Mouse (Mus musculus): ENCODE measurements around the gene Snrnp200. TPM values are rescaled to one million over a fixed set of nuclear protein-coding genes. Genes with fewer than 3 reads are reported as not detected.
"Not testable (repeated sequence)": the region's sequence is repeated elsewhere in the genome, so short reads cannot be mapped to it uniquely, and the experiment has no call there.

Snrnp200 gene
- polyA plus RNA-seq, 1 experiment from 2014 or later: 88.2 TPM

- no peaks in the 10 kb centered on the region for H3K9me3 ChIP-seq
- no peaks in the 10 kb centered on the region for H3K4me1 ChIP-seq
- peaks cover 42% of the 10 kb centered on the region for H3K36me3 ChIP-seq
- no peak overlapping the region for H3K9ac ChIP-seq
- no peak for ATAC-seq (ENCODE audit: insufficient number of reproducible peaks, insufficient read depth, low FRiP score, low TSS enrichment)
- no peak overlapping the region for H3K4me3 ChIP-seq
- H3K27ac ChIP-seq: no peak overlapping the region
- no peak overlapping the region for H3K4me2 ChIP-seq (replicated peaks)
- WGBS: 79% methylated on average over 6 of the region's 6 CpGs
- no peaks in the 10 kb centered on the region for H3K27me3 ChIP-seq
Measured at GRCm38 (mm10) chr2:127255294-127255693, 47.1 kb downstream of the Snrnp200 start.

GRCm38 (mm10) chr2:127259340-127259739 lies 51.2 kb downstream of the Snrnp200 start:
- Histone ChIP-seq H3K4me2 (replicated peaks) (no peak overlapping the region), H3K27me3 (no peaks in the 10 kb centered on the region), H3K9ac (no peak overlapping the region), H3K9me3 (no peaks in the 10 kb centered on the region), H3K4me1 (no peaks in the 10 kb centered on the region), H3K36me3 (peaks cover 38% of the 10 kb centered on the region), H3K4me3 (no peak overlapping the region), H3K27ac (no peak overlapping the region)
- ATAC-seq (ENCODE audit: insufficient number of reproducible peaks, insufficient read depth, low FRiP score, low TSS enrichment): no peak
- WGBS: 80% methylated on average over 5 of the region's 5 CpGs

- Histone ChIP-seq H3K27me3 (no peaks in the 10 kb centered on the region), H3K4me3 (no peak overlapping the region), H3K9ac (no peak overlapping the region), H3K4me1 (no peaks in the 10 kb centered on the region), H3K4me2 (replicated peaks) (no peak overlapping the region), H3K27ac (no peak overlapping the region), H3K36me3 (peaks cover 22% of the 10 kb centered on the region), H3K9me3 (no peaks in the 10 kb centered on the region)
- no peak for ATAC-seq (ENCODE audit: insufficient number of reproducible peaks, insufficient read depth, low FRiP score, low TSS enrichment)
Measured at GRCm38 (mm10) chr2:127262480-127262879, 54.3 kb downstream of the Snrnp200 start.

- 33% methylated on average over 4 of the region's 4 CpGs for WGBS
- Histone ChIP-seq H3K4me1 (peaks cover 6% of the 10 kb centered on the region; the same call in 1 of the 2 replicates), H3K4me3 (no peak overlapping the region), H3K4me2 (replicated peaks) (no peak overlapping the region), H3K27ac (no peak overlapping the region), H3K9me3 (no peaks in the 10 kb centered on the region), H3K9ac (no peak overlapping the region), H3K36me3 (no peaks in the 10 kb centered on the region), H3K27me3 (no peaks in the 10 kb centered on the region)
- no peak for ATAC-seq (ENCODE audit: insufficient number of reproducible peaks, insufficient read depth, low FRiP score, low TSS enrichment)
Measured at GRCm38 (mm10) chr2:127267854-127268253, 59.7 kb downstream of the Snrnp200 start.

- Histone ChIP-seq H3K36me3 (no peaks in the 10 kb centered on the region), H3K27me3 (no peaks in the 10 kb centered on the region), H3K4me1 (peaks cover 10% of the 10 kb centered on the region; the same call in 1 of the 2 replicates), H3K4me3 (peak within 1 kb of the TSS; percentile 91), H3K27ac (peak within 1 kb of the TSS; percentile 93), H3K9me3 (no peaks in the 10 kb centered on the region), H3K4me2 (replicated peaks) (peak within 1 kb of the TSS; percentile 80), H3K9ac (peak within 1 kb of the TSS; percentile 86)
- WGBS: under 1% methylated on average over 49 of the region's 49 CpGs
- ATAC-seq (ENCODE audit: insufficient number of reproducible peaks, insufficient read depth, low FRiP score, low TSS enrichment): peak; percentile 98
Measured at GRCm38 (mm10) chr2:127269491-127270299, 61.5 kb downstream of the Snrnp200 start, which contains the start of gene Stard7. TSS of gene Stard7 (plus strand) at chr2:127270218.

GRCm38 (mm10) chr2:127270300-127271041 lies 62.3 kb downstream of the Snrnp200 start:
- Histone ChIP-seq H3K4me2 (replicated peaks) (peak overlapping the region; percentile 80), H3K9ac (peak overlapping the region; percentile 86), H3K27ac (peak overlapping the region; percentile 93), H3K9me3 (no peaks in the 10 kb centered on the region), H3K4me3 (peak overlapping the region; percentile 91), H3K27me3 (no peaks in the 10 kb centered on the region), H3K4me1 (peaks cover 14% of the 10 kb centered on the region; the same call in 1 of the 2 replicates), H3K36me3 (no peaks in the 10 kb centered on the region)
- WGBS: under 1% methylated on average over 74 of the region's 75 CpGs
- peak; percentile 93 for ATAC-seq (ENCODE audit: insufficient number of reproducible peaks, insufficient read depth, low FRiP score, low TSS enrichment)

GRCm38 (mm10) chr2:127271042-127271515 lies 62.9 kb downstream of the Snrnp200 start:
- Histone ChIP-seq H3K9me3 (no peaks in the 10 kb centered on the region), H3K9ac (peak overlapping the region; percentile 86), H3K27me3 (no peaks in the 10 kb centered on the region), H3K4me2 (replicated peaks) (peak overlapping the region; percentile 80), H3K36me3 (no peaks in the 10 kb centered on the region), H3K4me1 (peaks cover 16% of the 10 kb centered on the region; the same call in 1 of the 2 replicates), H3K27ac (peak overlapping the region; percentile 93), H3K4me3 (peak overlapping the region; percentile 91)
- no peak for ATAC-seq (ENCODE audit: insufficient number of reproducible peaks, insufficient read depth, low FRiP score, low TSS enrichment)
- WGBS: 16% methylated on average over 8 of the region's 8 CpGs

GRCm38 (mm10) chr2:127272049-127272448 lies 63.9 kb downstream of the Snrnp200 start:
- peaks cover 16% of the 10 kb centered on the region; the same call in 1 of the 2 replicates for H3K4me1 ChIP-seq
- not testable (repeated sequence) for H3K36me3 ChIP-seq; H3K9me3 ChIP-seq; H3K27me3 ChIP-seq; H3K9ac ChIP-seq; H3K4me3 ChIP-seq; ATAC-seq (ENCODE audit: insufficient number of reproducible peaks, insufficient read depth, low FRiP score, low TSS enrichment); H3K27ac ChIP-seq; H3K4me2 ChIP-seq (replicated peaks)
- WGBS: 90% methylated on average over 4 of the region's 4 CpGs

GRCm38 (mm10) chr2:127272806-127273205 lies 64.6 kb downstream of the Snrnp200 start:
- Histone ChIP-seq H3K9me3 (no peaks in the 10 kb centered on the region), H3K9ac (no peak overlapping the region), H3K36me3 (no peaks in the 10 kb centered on the region), H3K4me2 (replicated peaks) (no peak overlapping the region), H3K4me1 (peaks cover 16% of the 10 kb centered on the region; the same call in 1 of the 2 replicates), H3K27ac (no peak overlapping the region), H3K27me3 (no peaks in the 10 kb centered on the region), H3K4me3 (no peak overlapping the region)
- ATAC-seq (ENCODE audit: insufficient number of reproducible peaks, insufficient read depth, low FRiP score, low TSS enrichment): no peak
- 98% methylated on average over 3 of the region's 3 CpGs for WGBS

- H3K4me1 ChIP-seq: peaks cover 16% of the 10 kb centered on the region; the same call in 1 of the 2 replicates
- H3K4me3 ChIP-seq: no peak overlapping the region
- no peaks in the 10 kb centered on the region for H3K27me3 ChIP-seq
- H3K36me3 ChIP-seq: no peaks in the 10 kb centered on the region
- H3K9ac ChIP-seq: no peak overlapping the region
- H3K4me2 ChIP-seq (replicated peaks): no peak overlapping the region
- no peak overlapping the region for H3K27ac ChIP-seq
- no peak for ATAC-seq (ENCODE audit: insufficient number of reproducible peaks, insufficient read depth, low FRiP score, low TSS enrichment)
- no peaks in the 10 kb centered on the region for H3K9me3 ChIP-seq
- WGBS: 94% methylated on average over 2 of the region's 2 CpGs
Measured at GRCm38 (mm10) chr2:127274590-127274989, 66.4 kb downstream of the Snrnp200 start.

- Histone ChIP-seq H3K4me2 (replicated peaks) (no peak overlapping the region), H3K27ac (no peak overlapping the region), H3K27me3 (no peaks in the 10 kb centered on the region), H3K4me3 (no peak overlapping the region), H3K9me3 (no peaks in the 10 kb centered on the region), H3K36me3 (no peaks in the 10 kb centered on the region), H3K9ac (no peak overlapping the region), H3K4me1 (peaks cover 16% of the 10 kb centered on the region; the same call in 1 of the 2 replicates)
- WGBS: 87% methylated on average over 5 of the region's 5 CpGs
- no peak for ATAC-seq (ENCODE audit: insufficient number of reproducible peaks, insufficient read depth, low FRiP score, low TSS enrichment)
Measured at GRCm38 (mm10) chr2:127275551-127276320, 67.5 kb downstream of the Snrnp200 start.
